Mouse (Mus musculus) midbrain, embryonic 13.5 days (tissue): Measurements from ENCODE around the gene Nvl. TPM values are rescaled to one million over a fixed set of nuclear protein-coding genes. Genes with fewer than 3 reads are reported as not detected.
A peak's percentile ranks its signal among the peaks of the same experiment; 100 is the strongest.

Source experiments
- ATAC-seq: fragments of 200-750 bp; cut with Nextera tagmentation; 2 replicates; pipeline ENCODE4 v1.8.0; 2017; ENCODE audit warnings: mild to moderate bottlenecking, moderate TSS enrichment, moderate library complexity
- H3K27ac ChIP-seq: fragments of 300-500 bp; sonication (generic); 2 replicates; pipeline ENCODE4 v1.5.1; 2015; ENCODE audit warnings: inconsistent platforms, mild to moderate bottlenecking, moderate library complexity
- H3K27me3 ChIP-seq: fragments of 300-500 bp; sonication (generic); 2 replicates; pipeline ENCODE4 v1.6.1; 2015; ENCODE audit warnings: mild to moderate bottlenecking, inconsistent platforms
- H3K36me3 ChIP-seq: fragments of 300-500 bp; sonication (generic); 2 replicates; pipeline ENCODE4 v1.6.1; 2015; ENCODE audit warnings: mild to moderate bottlenecking, inconsistent platforms
- H3K4me1 ChIP-seq: fragments of 300-500 bp; sonication (generic); replicated peaks from 2 replicates; pipeline ENCODE4 v1.6.1; 2015; ENCODE audit warnings: inconsistent platforms
- H3K4me2 ChIP-seq: fragments of 300-500 bp; sonication (generic); replicated peaks from 2 replicates; pipeline ENCODE4 v1.6.1; 2015; ENCODE audit warnings: moderate library complexity, mild to moderate bottlenecking, inconsistent platforms
- H3K4me3 ChIP-seq: fragments of 300-500 bp; sonication (generic); replicated peaks from 2 replicates; pipeline ENCODE4 v1.5.1; 2015; ENCODE audit warnings: mild to moderate bottlenecking, inconsistent platforms
- H3K9ac ChIP-seq: fragments of 300-500 bp; sonication (generic); replicated peaks from 2 replicates; pipeline ENCODE4 v1.6.1; 2015; ENCODE audit warnings: mild to moderate bottlenecking, inconsistent platforms
- H3K9me3 ChIP-seq: fragments of 300-500 bp; sonication (generic); 2 replicates; pipeline ENCODE4 v1.6.1; 2016; ENCODE audit warnings: mild to moderate bottlenecking, inconsistent platforms
- WGBS: fragments of 180-500 bp; shearing (Covaris S2); methylation state at CpG from one replicate; pipeline ENCODE4 v1.1.7; 2015; 5-methylcytosine and 5-hydroxymethylcytosine counted together
- polyA plus RNA-seq: library from polyadenylated mRNA; unstranded; fragments of >200 nt; fragmentation: Nextera tagmentation; extraction: Ambion mirVana; gene quantifications from 2 replicates; pipeline ENCODE4 v1.2.1, GENCODE M21; 2015

The Nvl gene
- polyA plus RNA-seq = 42.3 and 45.8 TPM in 2 replicates

GRCm38 (mm10) chr1:181143950-181144836, at the start of gene Nvl, which contains the start of gene Cnih4:
Nvl (minus strand) TSS chr1:181144204.
Cnih4 (plus strand) TSS chr1:181144693.
- under 1% methylated on average over 52 of the region's 52 CpGs for WGBS

GRCm38 (mm10) chr1:181188925-181189324, 44.9 kb upstream of the Nvl start:
- H3K36me3 ChIP-seq = peaks cover 80% of the 10 kb centered on the region
- no peak overlapping the region for H3K4me2 ChIP-seq
- ATAC-seq = no peak
- H3K4me1 ChIP-seq = no peaks in the 10 kb centered on the region
- no peaks in the 10 kb centered on the region for H3K27me3 ChIP-seq
- H3K9ac ChIP-seq = no peak overlapping the region
- no peak overlapping the region for H3K4me3 ChIP-seq
- H3K9me3 ChIP-seq = no peaks in the 10 kb centered on the region
- 94% methylated on average over 4 of the region's 4 CpGs for WGBS
- no peak overlapping the region for H3K27ac ChIP-seq

More at GRCm38 (mm10) chr1:181143950-181144836, at the start of gene Nvl, which contains the start of gene Cnih4:
- Histone ChIP-seq H3K4me1 (peaks cover 30% of the 10 kb centered on the region), H3K36me3 (peaks cover 18% of the 10 kb centered on the region), H3K4me2 (peak within 1 kb of the TSS; percentile 79), H3K4me3 (peak within 1 kb of the TSS; percentile 79), H3K9ac (peak within 1 kb of the TSS; percentile 72), H3K27ac (peak within 1 kb of the TSS; percentile 71), H3K27me3 (no peaks in the 10 kb centered on the region), H3K9me3 (no peaks in the 10 kb centered on the region)
- ATAC-seq = peak; percentile 100

DNA sequence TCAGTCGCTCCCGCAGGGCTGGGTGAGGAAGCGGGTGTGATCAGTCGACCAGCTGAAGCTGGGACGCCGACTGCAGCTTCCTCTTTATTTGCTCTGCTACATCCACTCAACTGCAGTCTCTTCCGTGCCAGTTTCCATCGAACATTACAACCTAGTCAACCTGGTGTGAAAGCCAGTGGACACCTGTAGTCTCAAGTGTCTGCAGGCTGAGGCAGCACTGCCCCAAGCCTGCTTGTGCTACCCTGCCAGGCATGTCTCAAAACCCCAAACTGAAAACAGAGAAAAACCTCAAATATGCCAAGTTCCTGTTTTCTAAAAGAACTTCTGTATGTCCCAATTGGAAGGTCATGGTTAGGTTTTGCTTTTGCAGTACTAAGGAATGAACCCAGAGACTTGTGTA, 26.2 kb upstream of the Nvl start:
- ATAC-seq = no peak
- Histone ChIP-seq H3K4me1 (no peaks in the 10 kb centered on the region), H3K9me3 (no peaks in the 10 kb centered on the region), H3K27ac (no peak overlapping the region), H3K4me3 (no peak overlapping the region), H3K4me2 (no peak overlapping the region), H3K9ac (no peak overlapping the region), H3K36me3 (peaks cover 53% of the 10 kb centered on the region), H3K27me3 (no peaks in the 10 kb centered on the region)
- WGBS = 89% methylated on average over 8 of the region's 8 CpGs

- no peaks in the 10 kb centered on the region for H3K4me1 ChIP-seq
- no peak overlapping the region for H3K4me2 ChIP-seq
- no peak overlapping the region for H3K27ac ChIP-seq
- no peaks in the 10 kb centered on the region for H3K9me3 ChIP-seq
- H3K4me3 ChIP-seq = no peak overlapping the region
- no peak overlapping the region for H3K9ac ChIP-seq
- H3K27me3 ChIP-seq = no peaks in the 10 kb centered on the region
- WGBS = 91% methylated on average over 3 of the region's 3 CpGs
- H3K36me3 ChIP-seq = peaks cover 60% of the 10 kb centered on the region
- ATAC-seq = no peak
These were observed 24.4 kb upstream of the Nvl start for GRCm38 (mm10) chr1:181168377-181168776.

DNA sequence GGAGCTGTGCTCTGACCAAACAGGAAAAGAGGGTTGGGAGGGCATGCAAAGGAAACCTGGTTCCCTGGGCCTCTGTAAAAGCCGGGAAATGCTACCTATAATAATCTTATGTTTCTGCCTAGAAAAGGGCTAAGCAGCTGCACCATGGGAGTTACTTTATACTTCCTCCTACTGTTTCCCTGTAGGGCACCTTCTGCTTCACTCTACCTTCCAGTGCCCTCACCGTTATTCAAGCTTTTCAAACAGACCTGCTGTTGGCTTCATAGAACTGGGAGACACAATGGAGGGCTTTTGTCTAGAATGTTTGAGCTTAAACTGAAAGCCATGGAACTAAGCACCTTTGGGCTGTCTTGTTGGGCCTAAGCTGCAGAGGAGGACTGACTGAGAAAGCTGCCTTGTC, 23.8 kb upstream of the Nvl start:
- H3K36me3 ChIP-seq = peaks cover 66% of the 10 kb centered on the region
- H3K9me3 ChIP-seq = no peaks in the 10 kb centered on the region

GRCm38 (mm10) chr1:181151541-181151940, 7.5 kb upstream of the Nvl start:
- WGBS = 43% methylated on average over 5 of the region's 5 CpGs
- peaks cover 24% of the 10 kb centered on the region for H3K36me3 ChIP-seq
- peak overlapping the region; percentile 89 for H3K9ac ChIP-seq
- peak overlapping the region; percentile 91; the same call in 1 of the 2 replicates for H3K27ac ChIP-seq
- no peaks in the 10 kb centered on the region for H3K9me3 ChIP-seq
- H3K27me3 ChIP-seq = no peaks in the 10 kb centered on the region
- peak overlapping the region; percentile 74 for H3K4me2 ChIP-seq
- H3K4me3 ChIP-seq = peak overlapping the region; percentile 76
- no peak; the same call in 1 of the 2 replicates for ATAC-seq
- H3K4me1 ChIP-seq = peaks cover 29% of the 10 kb centered on the region

More for the DNA sequence above, 23.8 kb upstream of the Nvl start:
- no peak overlapping the region for H3K4me3 ChIP-seq
- no peak overlapping the region for H3K9ac ChIP-seq
- no peak overlapping the region for H3K27ac ChIP-seq
- no peaks in the 10 kb centered on the region for H3K4me1 ChIP-seq
- H3K27me3 ChIP-seq = no peaks in the 10 kb centered on the region
- WGBS = 89% methylated on average over 2 of the region's 2 CpGs
- no peak overlapping the region for H3K4me2 ChIP-seq
- ATAC-seq = no peak

DNA sequence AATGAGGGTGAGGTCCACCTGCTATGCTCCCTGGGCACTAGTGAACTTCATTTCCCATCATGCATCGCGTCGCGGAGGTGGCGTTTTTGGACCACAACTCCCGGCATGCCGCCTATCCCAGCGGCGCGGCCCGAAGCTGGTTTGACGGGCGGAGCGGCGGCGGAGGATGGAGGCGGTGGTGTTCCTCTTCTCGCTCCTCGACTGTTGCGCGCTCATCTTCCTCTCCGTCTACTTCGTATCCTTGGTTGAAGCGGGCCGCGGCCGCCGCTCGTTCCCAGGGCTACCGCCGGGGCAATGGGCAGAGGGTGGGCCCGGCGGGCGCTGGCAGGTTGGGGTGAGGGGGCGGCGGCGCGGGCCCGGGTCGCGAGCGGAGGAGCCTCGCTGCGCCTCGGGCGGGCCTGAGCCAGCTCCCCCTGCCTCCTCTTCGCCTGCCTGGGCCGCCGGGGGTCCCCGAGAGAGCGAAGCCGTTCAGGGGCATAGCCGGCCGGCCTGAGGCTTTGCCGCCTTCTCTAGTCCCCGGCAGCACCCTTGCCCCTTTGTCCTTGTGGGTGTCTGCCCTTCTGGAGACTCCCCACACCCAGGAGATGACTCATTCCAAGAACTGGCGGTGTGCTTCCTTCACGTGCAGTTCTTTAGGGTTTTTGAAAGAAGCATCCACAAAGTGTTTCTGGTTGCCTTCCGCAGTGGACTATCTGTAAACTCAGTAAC, 7.0 kb upstream of the Nvl start:
- peak; percentile 92 for ATAC-seq
- peaks cover 22% of the 10 kb centered on the region for H3K36me3 ChIP-seq
- H3K4me3 ChIP-seq = peak overlapping the region; percentile 76
- peak overlapping the region; percentile 91 for H3K27ac ChIP-seq
- no peaks in the 10 kb centered on the region for H3K27me3 ChIP-seq
- peaks cover 31% of the 10 kb centered on the region for H3K4me1 ChIP-seq
- H3K9ac ChIP-seq = peak overlapping the region; percentile 89
- under 1% methylated on average over 58 of the region's 59 CpGs for WGBS
- no peaks in the 10 kb centered on the region for H3K9me3 ChIP-seq
- H3K4me2 ChIP-seq = peak overlapping the region; percentile 74

DNA sequence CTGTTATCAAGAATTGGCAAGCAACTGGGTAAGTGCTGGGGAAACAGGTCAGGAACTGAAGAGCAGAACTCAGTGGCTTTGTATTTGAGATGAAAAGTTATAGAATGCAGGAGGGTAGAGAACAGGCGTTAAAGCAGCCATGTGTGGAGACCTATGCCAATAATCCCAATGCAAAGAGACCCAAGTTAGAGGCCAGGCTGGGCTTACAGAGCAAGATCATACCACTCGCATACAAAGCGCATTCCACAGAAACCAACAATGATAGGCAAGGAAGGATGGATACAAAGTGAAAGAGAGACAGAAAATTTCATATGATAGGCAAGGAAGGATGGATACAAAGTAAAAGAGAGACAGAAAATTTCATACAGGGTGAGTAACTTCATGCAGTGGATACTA, 6.4 kb upstream of the Nvl start:
- H3K9me3 ChIP-seq = no peaks in the 10 kb centered on the region
- ATAC-seq = peak; percentile 51
- 69% methylated on average over 3 of the region's 3 CpGs for WGBS
- peak overlapping the region; percentile 44; the same call in 1 of the 2 replicates for H3K27ac ChIP-seq
- peak overlapping the region; percentile 76 for H3K4me3 ChIP-seq
- no peaks in the 10 kb centered on the region for H3K27me3 ChIP-seq
- H3K36me3 ChIP-seq = peaks cover 17% of the 10 kb centered on the region
- no peak overlapping the region for H3K4me2 ChIP-seq
- H3K9ac ChIP-seq = no peak overlapping the region
- H3K4me1 ChIP-seq = peaks cover 36% of the 10 kb centered on the region

GRCm38 (mm10) chr1:181149373-181150017, 5.5 kb upstream of the Nvl start:
- ATAC-seq = no peak
- Histone ChIP-seq H3K36me3 (peaks cover 7% of the 10 kb centered on the region), H3K4me1 (peaks cover 45% of the 10 kb centered on the region), H3K4me3 (no peak overlapping the region), H3K27me3 (no peaks in the 10 kb centered on the region), H3K27ac (no peak overlapping the region), H3K9me3 (no peaks in the 10 kb centered on the region), H3K9ac (no peak overlapping the region), H3K4me2 (no peak overlapping the region)
- 84% methylated on average over 3 of the region's 3 CpGs for WGBS

DNA sequence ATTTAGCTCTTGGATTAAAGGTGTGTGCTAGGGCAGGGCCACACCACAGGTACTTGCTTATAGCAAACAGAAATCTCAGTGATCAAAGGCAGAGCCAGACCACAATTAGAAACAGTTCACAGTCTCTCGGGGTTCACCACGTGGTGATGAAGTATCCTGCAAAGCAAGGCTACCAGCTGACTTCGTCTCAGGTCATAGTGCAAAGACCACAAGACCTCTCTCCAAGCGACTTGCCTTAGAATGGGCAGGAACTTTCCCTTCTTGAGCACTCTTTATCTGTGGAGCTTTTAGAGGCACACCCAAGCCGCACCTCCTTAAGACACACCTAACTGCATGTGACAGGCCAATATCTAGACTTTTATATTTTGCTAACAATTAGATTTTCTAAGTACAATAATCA, 4.5 kb upstream of the Nvl start:
- Histone ChIP-seq H3K36me3 (no peaks in the 10 kb centered on the region), H3K27ac (no peak overlapping the region), H3K4me2 (no peak overlapping the region), H3K9me3 (no peaks in the 10 kb centered on the region), H3K4me1 (peaks cover 40% of the 10 kb centered on the region), H3K4me3 (no peak overlapping the region), H3K9ac (peak overlapping the region; percentile 14; the same call in 1 of the 2 replicates), H3K27me3 (no peaks in the 10 kb centered on the region)
- ATAC-seq = no peak
- 81% methylated on average over 5 of the region's 5 CpGs for WGBS

GRCm38 (mm10) chr1:181146187-181146586, 2.2 kb upstream of the Nvl start:
- Histone ChIP-seq H3K4me2 (no peak overlapping the region), H3K4me3 (no peak overlapping the region), H3K9ac (no peak overlapping the region), H3K27me3 (no peaks in the 10 kb centered on the region), H3K27ac (no peak overlapping the region), H3K4me1 (peaks cover 34% of the 10 kb centered on the region), H3K36me3 (no peaks in the 10 kb centered on the region), H3K9me3 (no peaks in the 10 kb centered on the region)
- no peak for ATAC-seq
- 90% methylated on average over 2 of the region's 2 CpGs for WGBS
